Mouse (Mus musculus): ENCODE results near the gene Habp2. TPM values are rescaled to one million over a fixed set of nuclear protein-coding genes. Genes with fewer than 3 reads are reported as not detected.

Gene Habp2
- polyA plus RNA-seq, 1 experiment, result not detected

DNA sequence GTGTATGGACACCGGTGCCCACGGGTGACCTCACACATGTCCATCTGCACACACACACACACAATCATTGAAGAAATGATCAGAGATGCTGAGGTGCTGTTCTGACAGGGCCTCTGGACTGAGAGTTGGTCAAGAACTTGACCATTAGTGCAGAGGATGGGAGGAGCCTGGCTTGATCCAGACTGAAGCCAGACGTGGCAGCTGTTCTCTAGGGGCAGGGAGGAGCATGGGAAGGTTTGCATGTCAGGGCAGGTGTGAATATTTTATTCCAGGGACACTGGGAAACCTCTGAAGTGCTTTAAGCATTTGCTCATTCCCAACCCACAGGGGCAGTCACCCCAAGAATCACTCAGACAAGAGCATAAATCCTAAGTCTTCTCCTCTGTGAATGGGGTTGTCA, 10.3 kb downstream of the Habp2 start:
- H3K9me3 ChIP-seq (replicated peaks; ENCODE audit: control insufficient read depth, insufficient read depth, low read length, poor library complexity, severe bottlenecking), result no peaks in the 10 kb centered on the region
- H3K4me1 ChIP-seq (ENCODE audit: control insufficient read depth, insufficient read depth, low read length), result no peaks in the 10 kb centered on the region
- H3K36me3 ChIP-seq (ENCODE audit: control insufficient read depth, insufficient read depth, low read length, poor library complexity, severe bottlenecking), result no peaks in the 10 kb centered on the region
- no peak overlapping the region for H3K4me3 ChIP-seq (ENCODE audit: low read depth, low read length)
- no peak overlapping the region for H3K9ac ChIP-seq (ENCODE audit: low read depth, poor library complexity, severe bottlenecking)
- H3K27me3 ChIP-seq (ENCODE audit: control insufficient read depth, insufficient read depth, low read length, poor library complexity, severe bottlenecking), result no peaks in the 10 kb centered on the region
- H3K27ac ChIP-seq (ENCODE audit: insufficient read depth, low read length), result no peak overlapping the region
- TF ChIP-seq POLR2A (IDR thresholded peaks at IDR 0.05; ENCODE audit: insufficient read depth, low read length) (no peak), EP300 (IDR thresholded peaks at IDR 0.05; ENCODE audit: insufficient read depth, low read depth, low read length) (no peak), CTCF (IDR thresholded peaks at IDR 0.05; ENCODE audit: low read depth, low read length) (no peak)

DNA sequence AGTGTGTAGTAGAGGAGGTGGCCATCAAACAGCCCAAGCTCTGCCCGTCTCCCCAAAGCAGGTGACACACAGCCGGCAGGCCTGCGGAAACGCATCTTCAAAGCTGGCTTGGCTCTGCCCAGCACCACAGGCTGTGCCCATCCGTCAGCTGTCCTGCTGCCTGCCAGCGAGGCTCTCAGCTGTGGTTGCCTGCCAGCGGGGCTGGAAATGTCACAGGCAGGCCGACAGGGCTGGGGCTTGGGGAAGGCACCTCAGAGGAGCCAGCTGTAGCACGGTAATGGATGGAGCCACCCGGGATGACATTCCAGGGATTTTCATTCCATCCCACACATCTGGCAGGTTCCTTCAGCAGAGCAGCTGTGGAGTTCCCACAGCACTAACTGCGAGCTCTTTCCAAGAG, 13.9 kb downstream of the Habp2 start:
- TF ChIP-seq POLR2A (IDR thresholded peaks at IDR 0.05; ENCODE audit: insufficient read depth, low read length) (no peak), CTCF (IDR thresholded peaks at IDR 0.05; ENCODE audit: low read depth, low read length) (no peak), EP300 (IDR thresholded peaks at IDR 0.05; ENCODE audit: insufficient read depth, low read depth, low read length) (no peak)
- no peaks in the 10 kb centered on the region for H3K36me3 ChIP-seq (ENCODE audit: control insufficient read depth, insufficient read depth, low read length, poor library complexity, severe bottlenecking)
- H3K9me3 ChIP-seq (replicated peaks; ENCODE audit: control insufficient read depth, insufficient read depth, low read length, poor library complexity, severe bottlenecking), result no peaks in the 10 kb centered on the region
- H3K4me1 ChIP-seq (ENCODE audit: control insufficient read depth, insufficient read depth, low read length), result no peaks in the 10 kb centered on the region
- no peaks in the 10 kb centered on the region for H3K27me3 ChIP-seq (ENCODE audit: control insufficient read depth, insufficient read depth, low read length, poor library complexity, severe bottlenecking)
- no peak overlapping the region for H3K9ac ChIP-seq (ENCODE audit: low read depth, poor library complexity, severe bottlenecking)
- H3K27ac ChIP-seq (ENCODE audit: insufficient read depth, low read length), result no peak overlapping the region
- no peak overlapping the region for H3K4me3 ChIP-seq (ENCODE audit: low read depth, low read length)

DNA sequence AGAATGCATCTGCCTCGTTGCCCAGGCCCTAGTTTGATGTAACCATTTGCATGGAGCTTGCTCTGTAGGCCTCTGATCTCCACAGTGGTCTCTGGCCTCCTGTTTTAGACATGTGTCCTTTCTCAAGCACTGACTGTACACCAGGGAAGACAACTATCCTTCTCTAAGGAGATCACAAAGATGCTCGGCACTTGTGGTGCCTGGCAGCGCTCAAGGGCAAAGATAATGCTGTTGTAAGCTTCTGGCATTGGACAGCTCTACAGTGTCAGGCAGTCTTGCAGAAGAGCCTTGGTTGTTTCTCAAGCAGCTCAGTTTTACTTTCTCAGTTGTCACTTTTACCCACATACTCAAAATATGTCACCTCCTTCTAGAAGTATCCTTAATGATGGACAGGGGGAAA, 29.6 kb downstream of the Habp2 start:
- Histone ChIP-seq H3K9me3 (replicated peaks; ENCODE audit: control insufficient read depth, insufficient read depth, low read length, poor library complexity, severe bottlenecking) (no peaks in the 10 kb centered on the region), H3K9ac (ENCODE audit: low read depth, poor library complexity, severe bottlenecking) (no peak overlapping the region), H3K4me3 (ENCODE audit: low read depth, low read length) (no peak overlapping the region), H3K36me3 (ENCODE audit: control insufficient read depth, insufficient read depth, low read length, poor library complexity, severe bottlenecking) (no peaks in the 10 kb centered on the region), H3K4me1 (ENCODE audit: control insufficient read depth, insufficient read depth, low read length) (no peaks in the 10 kb centered on the region), H3K27ac (ENCODE audit: insufficient read depth, low read length) (no peak overlapping the region), H3K27me3 (ENCODE audit: control insufficient read depth, insufficient read depth, low read length, poor library complexity, severe bottlenecking) (no peaks in the 10 kb centered on the region)
- TF ChIP-seq EP300 (IDR thresholded peaks at IDR 0.05; ENCODE audit: insufficient read depth, low read depth, low read length) (no peak), POLR2A (IDR thresholded peaks at IDR 0.05; ENCODE audit: insufficient read depth, low read length) (no peak), CTCF (IDR thresholded peaks at IDR 0.05; ENCODE audit: low read depth, low read length) (no peak)

GRCm38 (mm10) chr19:56319219-56319618, 32.3 kb downstream of the Habp2 start:
- H3K9ac ChIP-seq (ENCODE audit: low read depth, poor library complexity, severe bottlenecking), result no peak overlapping the region
- no peaks in the 10 kb centered on the region for H3K4me1 ChIP-seq (ENCODE audit: control insufficient read depth, insufficient read depth, low read length)
- no peak for TF ChIP-seq CTCF (IDR thresholded peaks at IDR 0.05; ENCODE audit: low read depth, low read length)
- TF ChIP-seq POLR2A (IDR thresholded peaks at IDR 0.05; ENCODE audit: insufficient read depth, low read length), result no peak
- TF ChIP-seq EP300 (IDR thresholded peaks at IDR 0.05; ENCODE audit: insufficient read depth, low read depth, low read length), result no peak
- no peaks in the 10 kb centered on the region for H3K36me3 ChIP-seq (ENCODE audit: control insufficient read depth, insufficient read depth, low read length, poor library complexity, severe bottlenecking)
- no peak overlapping the region for H3K27ac ChIP-seq (ENCODE audit: insufficient read depth, low read length)
- no peaks in the 10 kb centered on the region for H3K9me3 ChIP-seq (replicated peaks; ENCODE audit: control insufficient read depth, insufficient read depth, low read length, poor library complexity, severe bottlenecking)
- H3K27me3 ChIP-seq (ENCODE audit: control insufficient read depth, insufficient read depth, low read length, poor library complexity, severe bottlenecking), result no peaks in the 10 kb centered on the region
- H3K4me3 ChIP-seq (ENCODE audit: low read depth, low read length), result no peak overlapping the region

DNA sequence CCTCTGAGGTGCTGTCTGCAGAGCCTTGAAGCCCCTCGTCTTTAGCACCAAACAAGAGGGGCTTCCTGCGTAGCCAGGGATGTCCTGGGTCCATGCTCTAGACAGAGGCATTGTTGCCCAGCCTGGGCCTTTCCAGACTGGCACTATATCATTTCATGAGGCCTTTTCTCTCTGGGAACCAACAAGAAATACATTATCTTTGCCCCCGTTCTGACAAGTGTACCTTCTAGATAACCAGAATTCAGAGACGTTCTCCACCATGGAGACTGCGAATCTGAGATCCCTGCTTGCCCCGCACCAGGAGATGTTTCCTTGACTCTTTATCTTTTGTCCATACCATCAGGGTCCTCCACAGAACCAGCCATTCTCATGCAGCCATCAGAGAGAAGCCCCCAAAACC, 32.7 kb downstream of the Habp2 start:
- no peaks in the 10 kb centered on the region for H3K27me3 ChIP-seq (ENCODE audit: control insufficient read depth, insufficient read depth, low read length, poor library complexity, severe bottlenecking)
- TF ChIP-seq CTCF (IDR thresholded peaks at IDR 0.05; ENCODE audit: low read depth, low read length) (no peak), EP300 (IDR thresholded peaks at IDR 0.05; ENCODE audit: insufficient read depth, low read depth, low read length) (no peak)

DNA sequence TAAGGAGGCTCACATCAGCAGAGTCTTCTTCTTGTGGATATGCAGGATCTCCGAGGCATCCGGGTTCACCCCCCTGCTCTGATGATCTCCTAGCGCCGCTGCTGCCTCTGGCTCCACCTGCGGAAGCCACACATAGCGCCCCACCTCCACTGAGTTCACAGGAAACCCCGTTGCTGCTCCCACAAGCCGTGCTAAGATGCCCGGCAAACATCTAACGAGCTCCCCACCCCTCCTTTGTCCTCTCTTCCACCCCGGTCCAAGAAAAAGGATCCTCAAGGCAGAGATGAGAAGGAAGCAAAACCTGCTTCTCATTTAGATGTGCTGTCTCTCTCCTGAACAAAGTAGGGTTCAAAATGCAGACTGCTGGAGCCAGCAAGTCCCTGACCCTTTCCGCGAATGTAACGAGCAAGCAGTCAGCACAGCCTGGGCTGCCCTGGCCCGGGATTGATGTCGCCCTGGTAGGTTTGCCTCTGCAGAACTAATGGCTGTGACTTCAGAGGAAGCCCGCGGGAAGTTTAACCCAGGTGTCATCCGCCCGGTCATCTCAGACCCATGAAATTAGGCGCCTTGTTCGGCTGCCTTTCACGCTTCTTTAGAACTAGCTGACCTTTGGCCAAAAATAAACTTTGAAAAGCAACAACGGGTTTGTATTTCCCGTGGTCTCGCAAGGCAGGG, 33.4 kb downstream of the Habp2 start:
- Histone ChIP-seq H3K27me3 (ENCODE audit: control insufficient read depth, insufficient read depth, low read length, poor library complexity, severe bottlenecking) (no peaks in the 10 kb centered on the region), H3K4me1 (ENCODE audit: control insufficient read depth, insufficient read depth, low read length) (no peaks in the 10 kb centered on the region), H3K4me3 (ENCODE audit: low read depth, low read length) (no peak overlapping the region), H3K9ac (ENCODE audit: low read depth, poor library complexity, severe bottlenecking) (no peak overlapping the region), H3K36me3 (ENCODE audit: control insufficient read depth, insufficient read depth, low read length, poor library complexity, severe bottlenecking) (no peaks in the 10 kb centered on the region), H3K27ac (ENCODE audit: insufficient read depth, low read length) (no peak overlapping the region), H3K9me3 (replicated peaks; ENCODE audit: control insufficient read depth, insufficient read depth, low read length, poor library complexity, severe bottlenecking) (no peaks in the 10 kb centered on the region)
- TF ChIP-seq EP300 (IDR thresholded peaks at IDR 0.05; ENCODE audit: insufficient read depth, low read depth, low read length) (no peak), CTCF (IDR thresholded peaks at IDR 0.05; ENCODE audit: low read depth, low read length) (no peak), POLR2A (IDR thresholded peaks at IDR 0.05; ENCODE audit: insufficient read depth, low read length) (no peak)

More for the DNA sequence above, 32.7 kb downstream of the Habp2 start:
- Histone ChIP-seq H3K36me3 (ENCODE audit: control insufficient read depth, insufficient read depth, low read length, poor library complexity, severe bottlenecking) (no peaks in the 10 kb centered on the region), H3K4me1 (ENCODE audit: control insufficient read depth, insufficient read depth, low read length) (no peaks in the 10 kb centered on the region), H3K27ac (ENCODE audit: insufficient read depth, low read length) (no peak overlapping the region), H3K9me3 (replicated peaks; ENCODE audit: control insufficient read depth, insufficient read depth, low read length, poor library complexity, severe bottlenecking) (no peaks in the 10 kb centered on the region), H3K9ac (ENCODE audit: low read depth, poor library complexity, severe bottlenecking) (no peak overlapping the region), H3K4me3 (ENCODE audit: low read depth, low read length) (no peak overlapping the region)
